Mouse (Mus musculus) cerebellum, adult 2 months (tissue): ENCODE data around the gene Cage1.

ENCODE experiments used
- CTCF ChIP-seq: fragments of 200-500 bp; IDR thresholded peaks from 2 replicates; pipeline ENCODE4 v1.5.1; 2011; ENCODE audit warnings: low read depth, mild to moderate bottlenecking, control low read depth, low read length, moderate library complexity, borderline replicate concordance; ENCODE audit not compliant: insufficient read depth
- POLR2A ChIP-seq: fragments of 200-500 bp; IDR thresholded peaks from 2 replicates; pipeline ENCODE4 v1.6.1; 2011; ENCODE audit warnings: low read length, control low read depth, borderline replicate concordance; ENCODE audit not compliant: insufficient read depth

DNA sequence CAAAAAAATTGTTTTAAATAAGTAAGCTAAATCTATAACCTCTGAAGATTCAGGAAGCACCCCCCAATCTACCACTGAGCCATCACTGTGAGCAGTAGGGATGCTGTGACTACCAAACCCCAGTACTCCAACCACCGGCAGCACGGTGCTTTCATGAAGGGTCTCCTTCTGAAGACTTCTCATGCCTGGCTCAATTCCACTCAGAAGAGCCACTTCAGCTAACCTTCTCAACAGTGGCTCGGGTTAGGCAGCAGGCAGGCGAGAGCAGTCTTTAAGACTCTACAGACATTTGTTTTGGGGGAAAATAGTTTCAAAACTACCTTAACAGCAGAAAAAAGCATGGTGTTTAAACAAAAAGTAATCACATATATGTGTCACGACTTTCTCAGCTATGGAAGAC, 55.8 kb downstream of the Cage1 start:
- TF ChIP-seq POLR2A, result no peak
- TF ChIP-seq CTCF, result no peak
